Mouse (Mus musculus): ENCODE results near the gene R3hdm2.

Gene R3hdm2

GRCm38 (mm10) chr10:127353909-127354895 lies 25.9 kb upstream of the R3hdm2 start, which contains the start of gene Inhbe:
Gene Inhbe, minus strand, starts transcription at chr10:127354411.
- peak; percentile 82 for ATAC-seq (ENCODE audit: low TSS enrichment)

GRCm38 (mm10) chr10:127355336-127355735 lies 24.8 kb upstream of the R3hdm2 start:
- no peak for ATAC-seq (ENCODE audit: low TSS enrichment)

GRCm38 (mm10) chr10:127360714-127361113 lies 19.4 kb upstream of the R3hdm2 start:
- ATAC-seq (ENCODE audit: low TSS enrichment) = no peak

GRCm38 (mm10) chr10:127367116-127367515 lies 13.0 kb upstream of the R3hdm2 start:
- ATAC-seq (ENCODE audit: low TSS enrichment) = no peak; the same call in 1 of the 2 replicates

- no peak for ATAC-seq (ENCODE audit: low TSS enrichment)
Measured at GRCm38 (mm10) chr10:127368273-127368672, 11.9 kb upstream of the R3hdm2 start.

GRCm38 (mm10) chr10:127369834-127370820 lies 10.0 kb upstream of the R3hdm2 start, which contains the start of gene Inhbc:
Gene Inhbc, minus strand, starts transcription at chr10:127370431.
- no peak for ATAC-seq (ENCODE audit: low TSS enrichment)

- no peak for ATAC-seq (ENCODE audit: low TSS enrichment)
Measured at GRCm38 (mm10) chr10:127371023-127371422, 9.1 kb upstream of the R3hdm2 start.

GRCm38 (mm10) chr10:127377700-127378099 lies 2.4 kb upstream of the R3hdm2 start:
- no peak for ATAC-seq (ENCODE audit: low TSS enrichment)

- ATAC-seq (ENCODE audit: low TSS enrichment) = no peak
Measured at GRCm38 (mm10) chr10:127379654-127380053, 473 bp upstream of the R3hdm2 start.

- ATAC-seq (ENCODE audit: low TSS enrichment) = 0 out of 2 replicates have a peak, but pooled peaks have one; percentile 7
Measured at GRCm38 (mm10) chr10:127380767-127381742, 928 bp downstream of the R3hdm2 start.

- no peak for ATAC-seq (ENCODE audit: low TSS enrichment)
Measured at GRCm38 (mm10) chr10:127381743-127382134, 1.6 kb downstream of the R3hdm2 start.

GRCm38 (mm10) chr10:127391774-127392173 lies 11.6 kb downstream of the R3hdm2 start:
- ATAC-seq (ENCODE audit: low TSS enrichment) = no peak

GRCm38 (mm10) chr10:127404701-127405100 lies 24.6 kb downstream of the R3hdm2 start:
- no peak for ATAC-seq (ENCODE audit: low TSS enrichment)

GRCm38 (mm10) chr10:127407391-127407790 lies 27.3 kb downstream of the R3hdm2 start:
- ATAC-seq (ENCODE audit: low TSS enrichment) = no peak

GRCm38 (mm10) chr10:127412101-127412500 lies 32.0 kb downstream of the R3hdm2 start:
- ATAC-seq (ENCODE audit: low TSS enrichment) = no peak

GRCm38 (mm10) chr10:127412776-127413175 lies 32.6 kb downstream of the R3hdm2 start:
- ATAC-seq (ENCODE audit: low TSS enrichment) = no peak

GRCm38 (mm10) chr10:127413585-127413984 lies 33.5 kb downstream of the R3hdm2 start:
- no peak for ATAC-seq (ENCODE audit: low TSS enrichment)

GRCm38 (mm10) chr10:127414141-127414540 lies 34.0 kb downstream of the R3hdm2 start:
- ATAC-seq (ENCODE audit: low TSS enrichment) = no peak

GRCm38 (mm10) chr10:127420131-127420530 lies 40.0 kb downstream of the R3hdm2 start:
- no peak for ATAC-seq (ENCODE audit: low TSS enrichment)

GRCm38 (mm10) chr10:127420676-127421353 lies 40.7 kb downstream of the R3hdm2 start:
- ATAC-seq (ENCODE audit: low TSS enrichment) = peak; percentile 85

Data from frontal cortex, adult (tissue).